In the genomic region with DNA sequence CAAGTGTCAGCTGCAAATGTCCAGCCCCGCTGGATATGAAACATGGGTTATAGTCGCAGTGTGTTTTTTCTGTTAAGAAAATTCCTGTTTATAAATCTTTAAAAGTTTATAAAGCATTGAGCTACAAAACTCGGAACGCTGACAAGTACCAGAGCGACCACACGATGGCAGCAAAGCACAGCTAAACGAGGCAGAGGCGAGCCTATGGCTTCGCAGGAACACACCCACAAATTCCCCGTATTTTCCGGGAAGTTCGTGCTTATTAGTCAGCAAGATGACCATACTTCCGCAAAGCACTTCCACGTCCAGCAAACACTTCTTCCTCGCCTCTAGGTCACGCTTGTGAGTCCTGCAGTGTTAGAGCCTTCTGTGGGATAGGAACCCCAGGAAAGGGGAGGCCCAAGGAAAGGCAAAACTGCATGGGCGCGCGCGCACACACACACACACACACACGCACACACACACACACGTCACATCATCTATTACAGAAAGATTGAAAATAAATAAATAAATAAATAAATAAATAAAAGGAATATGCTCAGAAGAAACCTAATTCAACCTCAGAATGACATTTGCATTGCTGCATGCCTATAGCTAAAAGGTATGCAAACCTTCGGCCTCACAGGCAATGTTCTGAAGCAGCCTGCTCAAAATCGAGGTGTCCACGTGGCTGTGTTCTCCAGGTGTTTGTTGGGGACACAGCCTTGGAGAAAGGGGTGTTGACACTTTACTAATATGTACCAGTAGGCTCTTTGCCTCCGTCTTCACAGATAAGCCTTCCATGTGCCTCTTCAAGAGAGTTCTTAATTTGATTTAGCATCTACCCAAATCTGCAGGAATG, we compare ENCODE assay signal across 8 mouse cellular contexts.
DNase-seq lines count a peak whose midpoint lies in the region; ATAC-seq and TF ChIP-seq lines count a peak whose summit lies in the region.

No protein-coding gene starts in this region.

- H3K36me3 ChIP-seq in embryonic facial prominence, embryonic 13.5 days: no peaks in the 10 kb centered on the region
- no peaks in the 10 kb centered on the region for H3K36me3 ChIP-seq in limb, embryonic 11.5 days (ENCODE audit: control insufficient read depth, insufficient read depth, low read length)
- H3K36me3 ChIP-seq in midbrain, embryonic 13.5 days: no peaks in the 10 kb centered on the region
- no peaks in the 10 kb centered on the region for H3K36me3 ChIP-seq in stomach, postnatal 0 days (ENCODE audit: control insufficient read depth, insufficient read depth, low read length)

- no peaks in the 10 kb centered on the region for H3K27me3 ChIP-seq in embryonic facial prominence, embryonic 13.5 days
- no peaks in the 10 kb centered on the region for H3K27me3 ChIP-seq in limb, embryonic 11.5 days (ENCODE audit: control insufficient read depth, insufficient read depth, low read length)
- no peaks in the 10 kb centered on the region for H3K27me3 ChIP-seq in midbrain, embryonic 13.5 days
- no peaks in the 10 kb centered on the region for H3K27me3 ChIP-seq in stomach, postnatal 0 days (ENCODE audit: control insufficient read depth, insufficient read depth, low read length)

- TF ChIP-seq EP300 in stomach, postnatal 0 days (optimal IDR thresholded peaks at IDR 0.05): no peak

- DNase-seq in 3T3-L1 (ENCODE audit: low read depth, low spot score): peak; percentile 89
- DNase-seq in adrenal gland, postnatal 4 days (ENCODE audit: low spot score in 2 of 2): peak; percentile 9 to 21
- peak; percentile 44 for DNase-seq in heart, adult 8-10 months (ENCODE audit: low spot score)
- peak; percentile 26 to 61 for DNase-seq in kidney, adult 8-10 months
- peak; percentile 85 for DNase-seq in limb, embryonic 11.5 days (ENCODE audit: low spot score)
- peak; percentile 73 for DNase-seq in stomach, postnatal 0 days (ENCODE audit: low spot score)

- no peak overlapping the region for H3K27ac ChIP-seq in embryonic facial prominence, embryonic 13.5 days
- H3K27ac ChIP-seq in limb, embryonic 11.5 days (replicated peaks; ENCODE audit: low read depth, low read length): no peak overlapping the region
- H3K27ac ChIP-seq in midbrain, embryonic 13.5 days: no peak overlapping the region
- no peak overlapping the region for H3K27ac ChIP-seq in stomach, postnatal 0 days (replicated peaks)

- H3K4me3 ChIP-seq in embryonic facial prominence, embryonic 13.5 days: peak overlapping the region; percentile 36
- no peak overlapping the region for H3K4me3 ChIP-seq in limb, embryonic 11.5 days (ENCODE audit: low read depth, low read length)
- H3K4me3 ChIP-seq in midbrain, embryonic 13.5 days (replicated peaks): peak overlapping the region; percentile 18
- peak overlapping the region; percentile 8; the same call in 1 of the 2 replicates for H3K4me3 ChIP-seq in stomach, postnatal 0 days (ENCODE audit: low read depth, low read length)

- H3K4me2 ChIP-seq in embryonic facial prominence, embryonic 13.5 days: peak overlapping the region; percentile 59
- H3K4me2 ChIP-seq in limb, embryonic 11.5 days (ENCODE audit: low read depth, severe bottlenecking): peak overlapping the region; percentile 28; the same call in 1 of the 2 replicates
- peak overlapping the region; percentile 41 for H3K4me2 ChIP-seq in midbrain, embryonic 13.5 days (replicated peaks)
- peak overlapping the region; percentile 36; the same call in 1 of the 2 replicates for H3K4me2 ChIP-seq in stomach, postnatal 0 days (replicated peaks; ENCODE audit: low read depth)

- no peaks in the 10 kb centered on the region for H3K4me1 ChIP-seq in embryonic facial prominence, embryonic 13.5 days
- H3K4me1 ChIP-seq in limb, embryonic 11.5 days (ENCODE audit: control insufficient read depth, insufficient read depth, low read length): no peaks in the 10 kb centered on the region
- peaks cover 9% of the 10 kb centered on the region for H3K4me1 ChIP-seq in midbrain, embryonic 13.5 days (replicated peaks)
- no peaks in the 10 kb centered on the region for H3K4me1 ChIP-seq in stomach, postnatal 0 days (replicated peaks; ENCODE audit: control insufficient read depth, insufficient read depth)

- ATAC-seq in embryonic facial prominence, embryonic 13.5 days (ENCODE audit: insufficient number of reproducible peaks, insufficient read depth, low FRiP score, low TSS enrichment, low read depth): no peak
- no peak for ATAC-seq in limb, embryonic 11.5 days (ENCODE audit: insufficient number of reproducible peaks, low FRiP score, low TSS enrichment, low read depth)
- peak; percentile 81 for ATAC-seq in midbrain, embryonic 13.5 days
- peak; percentile 71 for ATAC-seq in stomach, postnatal 0 days (ENCODE audit: low FRiP score, low TSS enrichment)

- H3K9ac ChIP-seq in embryonic facial prominence, embryonic 13.5 days: peak overlapping the region; percentile 54; the same call in 1 of the 2 replicates
- H3K9ac ChIP-seq in limb, embryonic 11.5 days (ENCODE audit: low read length): no peak overlapping the region
- H3K9ac ChIP-seq in midbrain, embryonic 13.5 days (replicated peaks): no peak overlapping the region
- H3K9ac ChIP-seq in stomach, postnatal 0 days (ENCODE audit: low read length): no peak overlapping the region

- no peaks in the 10 kb centered on the region for H3K9me3 ChIP-seq in embryonic facial prominence, embryonic 13.5 days
- H3K9me3 ChIP-seq in limb, embryonic 11.5 days (ENCODE audit: control insufficient read depth, low read length): no peaks in the 10 kb centered on the region
- no peaks in the 10 kb centered on the region for H3K9me3 ChIP-seq in midbrain, embryonic 13.5 days
- no peaks in the 10 kb centered on the region for H3K9me3 ChIP-seq in stomach, postnatal 0 days (ENCODE audit: control insufficient read depth, low read length)

- 27% methylated on average over 26 of the region's 26 CpGs for WGBS in embryonic facial prominence, embryonic 13.5 days
- 29% methylated on average over 26 of the region's 26 CpGs for WGBS in limb, embryonic 11.5 days
- 26% methylated on average over 26 of the region's 26 CpGs for WGBS in midbrain, embryonic 13.5 days
- WGBS in stomach, postnatal 0 days: 26% methylated on average over 26 of the region's 26 CpGs

- peak; percentile 87 for TF ChIP-seq CTCF in stomach, postnatal 0 days (IDR thresholded peaks at IDR 0.05; ENCODE audit: low read depth)

Comparison
In these comparisons a context has a peak if more than half of its experiments do, and no peak if none do; other contexts are left out.
1. DNase-seq: peak in every context shown above with its lines; median percentile 89 in 3T3-L1; 85 in limb, embryonic 11.5 days; 73 in stomach, postnatal 0 days; 44 in heart, adult 8-10 months; 44 in kidney, adult 8-10 months; 15 in adrenal gland, postnatal 4 days.
2. ATAC-seq: peak in midbrain, embryonic 13.5 days (single experiment) and stomach, postnatal 0 days (single experiment); none in embryonic facial prominence, embryonic 13.5 days (single experiment) and limb, embryonic 11.5 days (single experiment).
3. Peak in every context shown above with its lines, with median percentiles within 50 percentile points of each other: H3K4me2 ChIP-seq.